Mouse (Mus musculus) embryonic fibroblast, embryonic 13.5 days (primary cell): ENCODE data around the gene Spta1. TPM values are rescaled to one million over a fixed set of nuclear protein-coding genes. Genes with fewer than 3 reads are reported as not detected.

Experiments used
- H3K27ac ChIP-seq: 2 replicates; pipeline ENCODE4 v1.5.1; 2012; ENCODE audit warnings: low read length, control low read depth, inconsistent platforms; ENCODE audit not compliant: insufficient read depth
- H3K4me1 ChIP-seq: 2 replicates; pipeline ENCODE4 v1.6.1; 2011; ENCODE audit warnings: low read length; ENCODE audit not compliant: control insufficient read depth, insufficient read depth
- H3K4me3 ChIP-seq: 2 replicates; pipeline ENCODE4 v1.5.1; 2011; ENCODE audit warnings: mild to moderate bottlenecking, control low read depth, low read length; ENCODE audit not compliant: insufficient read depth
- CTCF ChIP-seq: IDR thresholded peaks from 2 replicates; pipeline ENCODE4 v1.5.1; 2011; ENCODE audit warnings: mild to moderate bottlenecking, control low read depth, low read length, moderate library complexity, borderline replicate concordance; ENCODE audit not compliant: insufficient read depth
- POLR2A ChIP-seq: IDR thresholded peaks from 2 replicates; pipeline ENCODE4 v1.6.1; 2011; ENCODE audit warnings: low read depth, mild to moderate bottlenecking, control low read depth, low read length, moderate library complexity
- polyA plus RNA-seq: library from polyadenylated mRNA; stranded (reverse); fragments of >200 nt; gene quantifications from 2 replicates; pipeline ENCODE4 v1.2.4, GENCODE M21; 2011; ENCODE audit warnings: low read depth; ENCODE audit not compliant: missing spikeins, insufficient read length

Gene Spta1
- polyA plus RNA-seq, 1 experiment: 0.37 TPM

GRCm38 (mm10) chr1:174250376-174250775 is 77.8 kb downstream of the Spta1 start:
- H3K27ac ChIP-seq: no peak overlapping the region
- TF ChIP-seq CTCF (no peak), POLR2A (no peak)
- H3K4me3 ChIP-seq: no peak overlapping the region
- H3K4me1 ChIP-seq: no peaks in the 10 kb centered on the region

- TF ChIP-seq CTCF (no peak), POLR2A (no peak)
- Histone ChIP-seq H3K4me1 (no peaks in the 10 kb centered on the region), H3K27ac (no peak within 1 kb of the TSS), H3K4me3 (no peak within 1 kb of the TSS)
Observed at GRCm38 (mm10) chr1:174251961-174252360, 79.4 kb downstream of the Spta1 start, which contains the start of gene Olfr419. TSS of gene Olfr419 (minus strand) at chr1:174252061.

GRCm38 (mm10) chr1:174267816-174268215 is 95.2 kb downstream of the Spta1 start:
- no peaks in the 10 kb centered on the region for H3K4me1 ChIP-seq
- H3K4me3 ChIP-seq: no peak overlapping the region
- TF ChIP-seq POLR2A (no peak), CTCF (no peak)
- H3K27ac ChIP-seq: no peak overlapping the region

GRCm38 (mm10) chr1:174269162-174269561 is 96.6 kb downstream of the Spta1 start:
- H3K4me1 ChIP-seq: no peaks in the 10 kb centered on the region

GRCm38 (mm10) chr1:174270643-174271042 is 98.1 kb downstream of the Spta1 start:
- TF ChIP-seq POLR2A (no peak), CTCF (no peak)
- H3K4me3 ChIP-seq: no peak overlapping the region
- H3K27ac ChIP-seq: no peak overlapping the region
- H3K4me1 ChIP-seq: no peaks in the 10 kb centered on the region

More at GRCm38 (mm10) chr1:174269162-174269561, 96.6 kb downstream of the Spta1 start:
- Histone ChIP-seq H3K4me3 (no peak overlapping the region), H3K27ac (no peak overlapping the region)
- TF ChIP-seq POLR2A: no peak
- TF ChIP-seq CTCF: no peak

Other genes with a start within 250 kb of the Spta1 start
- 3.7 and 8.8 TPM in 2 replicates for gene Mndal, start 230.3 kb upstream of the Spta1 start, polyA plus RNA-seq
- 5.0 and 9.6 TPM in 2 replicates for gene Ifi203, start 230.1 kb upstream of the Spta1 start, polyA plus RNA-seq
- gene Ifi202b, start 190.0 kb upstream of the Spta1 start, polyA plus RNA-seq: not detected in 2 replicates
- gene Ifi205, start 141.0 kb upstream of the Spta1 start, polyA plus RNA-seq: 0.95 and 2.4 TPM in 2 replicates
- not detected in 2 replicates for gene Olfr433, start 132.1 kb upstream of the Spta1 start, polyA plus RNA-seq
- not detected in 2 replicates for gene Olfr432, start 123.6 kb upstream of the Spta1 start, polyA plus RNA-seq
- not detected in 2 replicates for gene Olfr430, start 106.2 kb upstream of the Spta1 start, polyA plus RNA-seq
- not detected in 2 replicates for gene Olfr429, start 88.4 kb upstream of the Spta1 start, polyA plus RNA-seq
- gene Olfr427, start 75.9 kb upstream of the Spta1 start, polyA plus RNA-seq: not detected in 2 replicates
- not detected in 2 replicates for gene Olfr231, start 51.6 kb upstream of the Spta1 start, polyA plus RNA-seq
- not detected in 2 replicates for gene Olfr424, start 41.3 kb upstream of the Spta1 start, polyA plus RNA-seq
- not detected in 2 replicates for gene Olfr420, start 17.1 kb upstream of the Spta1 start, polyA plus RNA-seq
- gene Olfr419, start 79.3 kb downstream of the Spta1 start, polyA plus RNA-seq: not detected in 2 replicates
- gene Mptx1, start 157.7 kb downstream of the Spta1 start, polyA plus RNA-seq: not detected in 2 replicates
- gene Olfr417, start 192.3 kb downstream of the Spta1 start, polyA plus RNA-seq: not detected in 2 replicates
- gene Olfr248, start 218.3 kb downstream of the Spta1 start, polyA plus RNA-seq: not detected in 2 replicates